Mouse (Mus musculus): ENCODE results near the gene Nfam1.
"Not testable (repeated sequence)": the region's sequence is repeated elsewhere in the genome, so short reads cannot be mapped to it uniquely, and the experiment has no call there.

The Nfam1 gene

GRCm38 (mm10) chr15:83032981-83033541, at the start of gene Nfam1:
Nfam1 (minus strand) TSS chr15:83033306.
- DNase-seq (ENCODE audit: low spot score): no peak

GRCm38 (mm10) chr15:83075607-83076525, 42.8 kb upstream of the Nfam1 start:
- DNase-seq (ENCODE audit: low spot score): no peak

- no peak for DNase-seq (ENCODE audit: low spot score)
Observed at GRCm38 (mm10) chr15:83074179-83074578, 41.1 kb upstream of the Nfam1 start.

- DNase-seq (ENCODE audit: low spot score): no peak
Observed at GRCm38 (mm10) chr15:83071752-83072151, 38.6 kb upstream of the Nfam1 start.

GRCm38 (mm10) chr15:83070942-83071341, 37.8 kb upstream of the Nfam1 start:
- DNase-seq (ENCODE audit: low spot score): no peak

- no peak for DNase-seq (ENCODE audit: low spot score)
Observed at GRCm38 (mm10) chr15:83068270-83068669, 35.2 kb upstream of the Nfam1 start.

- peak; percentile 51 for DNase-seq (ENCODE audit: low spot score)
Observed at GRCm38 (mm10) chr15:83065543-83065942, 32.4 kb upstream of the Nfam1 start.

- not testable (repeated sequence) for DNase-seq (ENCODE audit: low spot score)
Observed at GRCm38 (mm10) chr15:83062582-83062981, 29.5 kb upstream of the Nfam1 start.

- no peak for DNase-seq (ENCODE audit: low spot score)
Observed at GRCm38 (mm10) chr15:83061689-83062088, 28.6 kb upstream of the Nfam1 start.

- no peak for DNase-seq (ENCODE audit: low spot score)
Observed at GRCm38 (mm10) chr15:83059233-83059660, 26.1 kb upstream of the Nfam1 start.

GRCm38 (mm10) chr15:83057533-83057932, 24.4 kb upstream of the Nfam1 start:
- DNase-seq (ENCODE audit: low spot score): no peak

- no peak for DNase-seq (ENCODE audit: low spot score)
Observed at GRCm38 (mm10) chr15:83056378-83057083, 23.4 kb upstream of the Nfam1 start.

GRCm38 (mm10) chr15:83055569-83055968, 22.5 kb upstream of the Nfam1 start:
- no peak for DNase-seq (ENCODE audit: low spot score)

- no peak for DNase-seq (ENCODE audit: low spot score)
Observed at GRCm38 (mm10) chr15:83053261-83053660, 20.2 kb upstream of the Nfam1 start.

GRCm38 (mm10) chr15:83052341-83053104, 19.4 kb upstream of the Nfam1 start:
- DNase-seq (ENCODE audit: low spot score): no peak

GRCm38 (mm10) chr15:83046730-83047129, 13.6 kb upstream of the Nfam1 start:
- no peak for DNase-seq (ENCODE audit: low spot score)

- no peak for DNase-seq (ENCODE audit: low spot score)
Observed at GRCm38 (mm10) chr15:83046308-83046707, 13.2 kb upstream of the Nfam1 start.

GRCm38 (mm10) chr15:83045565-83045964, 12.5 kb upstream of the Nfam1 start:
- not testable (repeated sequence) for DNase-seq (ENCODE audit: low spot score)

GRCm38 (mm10) chr15:83043362-83043708, 10.2 kb upstream of the Nfam1 start:
- no peak for DNase-seq (ENCODE audit: low spot score)

- DNase-seq (ENCODE audit: low spot score): no peak
Observed at GRCm38 (mm10) chr15:83042655-83043361, 9.7 kb upstream of the Nfam1 start.

GRCm38 (mm10) chr15:83040156-83040555, 7.0 kb upstream of the Nfam1 start:
- DNase-seq (ENCODE audit: low spot score): no peak

Measured in layer of hippocampus, adult 9-10 months (tissue).